Mouse (Mus musculus) CD4-positive, CD25-positive, alpha-beta regulatory T cell, adult 4 months (primary cell): ENCODE results near the gene Sun3. TPM values are rescaled to one million over a fixed set of nuclear protein-coding genes. Genes with fewer than 3 reads are reported as not detected.

Source experiments
- ATAC-seq: one replicate; pipeline ENCODE4 v1.8.0; 2017
- polyA plus RNA-seq, 2 experiments: library from polyadenylated mRNA; unstranded; fragments of 100-300 nt; shearing (Covaris generic); gene quantifications; one replicate each; pipeline ENCODE4 v1.2.1; 2017

The Sun3 gene
- polyA plus RNA-seq, result not detected

DNA sequence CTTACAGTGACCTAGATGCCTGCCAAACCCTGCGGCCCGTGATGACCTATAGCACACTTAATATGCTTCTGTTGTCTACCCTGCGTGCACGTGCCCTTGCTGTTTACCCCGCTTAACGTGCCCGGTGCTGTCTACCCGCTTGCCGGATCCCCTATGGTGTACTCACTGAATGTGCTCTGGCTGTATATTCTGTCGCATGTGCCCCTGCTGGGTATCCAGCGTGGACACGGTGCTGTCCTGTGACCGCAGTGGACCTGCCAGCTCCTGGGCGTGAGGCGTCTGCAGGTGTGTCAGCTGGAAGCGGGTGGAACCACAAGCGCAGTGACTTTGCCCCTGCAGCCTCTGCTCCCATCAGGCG lies at the start of gene Sun3:
Gene Sun3 (minus strand): TSS at position 289 of the 358 bp plus-strand sequence.
- ATAC-seq, result peak; percentile 20

DNA sequence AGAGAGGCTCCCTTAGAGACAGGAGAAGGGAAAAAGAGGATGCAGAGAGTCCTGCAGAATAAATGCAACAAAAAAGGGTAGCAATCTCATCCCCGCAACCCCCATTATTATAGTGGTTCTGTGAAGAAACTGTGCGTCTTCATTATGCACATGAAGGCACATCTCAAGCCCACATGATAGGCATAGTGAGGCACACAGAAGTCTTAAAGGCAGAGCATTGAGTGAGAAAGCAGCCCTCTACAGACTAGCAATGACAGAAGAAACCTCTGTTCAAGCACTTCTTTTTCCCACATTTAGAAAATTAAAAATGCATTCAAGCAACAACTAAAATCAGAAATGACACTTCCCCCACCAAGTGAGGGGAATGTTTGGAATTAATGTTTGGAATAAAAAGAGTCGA lies 27.7 kb upstream of the Sun3 start:
- no peak for ATAC-seq

DNA sequence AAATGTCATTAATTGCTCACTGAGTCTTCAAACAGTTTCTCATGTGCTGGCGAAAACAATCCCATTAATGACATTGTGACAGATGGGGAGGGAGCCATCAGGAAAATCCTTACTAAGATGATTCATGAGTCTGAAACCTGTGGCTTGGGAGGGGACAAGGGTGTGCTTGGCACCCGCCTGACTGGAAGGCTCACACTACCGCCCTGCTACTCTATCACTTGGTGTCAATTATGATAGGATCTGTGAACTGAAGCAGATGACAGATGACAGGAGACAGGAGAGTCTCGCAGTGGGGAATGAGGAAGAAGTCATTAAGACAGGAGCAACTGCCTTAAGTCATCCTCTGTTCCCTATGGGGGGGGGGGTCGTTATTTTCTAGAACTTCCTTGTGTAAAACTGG lies 11.7 kb upstream of the Sun3 start:
- no peak for ATAC-seq

DNA sequence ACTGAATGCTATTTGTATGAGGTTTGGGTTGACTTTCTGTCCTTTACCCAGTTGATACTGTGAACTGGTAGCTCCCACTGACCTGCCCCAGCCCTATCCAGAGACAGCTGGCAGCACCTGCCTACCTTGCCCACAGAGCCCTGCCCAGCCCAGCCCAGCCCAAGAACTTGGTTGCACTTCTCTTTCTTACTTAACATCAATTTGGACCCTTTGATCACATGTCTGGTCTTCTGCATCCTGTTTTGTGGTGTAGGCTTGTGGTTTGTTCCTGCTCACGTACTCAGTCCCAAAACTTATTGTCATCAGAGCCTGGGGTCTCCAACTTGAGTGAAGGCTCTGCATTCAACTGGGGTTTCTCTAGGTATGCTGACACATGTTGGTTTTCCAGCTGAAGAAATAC lies 11.2 kb upstream of the Sun3 start:
- ATAC-seq, result no peak

DNA sequence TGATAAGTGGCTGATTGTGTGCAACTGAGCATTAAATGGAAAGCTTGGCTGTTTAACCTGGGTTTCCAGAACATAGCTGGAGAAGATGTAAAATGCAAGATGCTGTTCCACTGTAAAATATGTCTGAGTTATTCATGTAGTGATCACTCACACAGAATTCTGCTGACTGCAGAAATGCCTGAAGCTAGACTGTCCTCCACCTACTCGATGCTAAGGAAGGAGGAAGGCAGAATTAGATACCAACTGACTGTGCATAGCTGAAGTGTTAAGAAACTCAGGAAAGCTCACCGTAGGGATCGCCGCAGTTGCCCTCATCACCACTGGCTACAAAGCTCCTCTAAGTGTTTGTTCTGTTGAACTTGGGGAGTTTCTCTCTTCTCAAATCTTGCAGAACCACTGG lies 8.9 kb upstream of the Sun3 start:
- no peak for ATAC-seq

DNA sequence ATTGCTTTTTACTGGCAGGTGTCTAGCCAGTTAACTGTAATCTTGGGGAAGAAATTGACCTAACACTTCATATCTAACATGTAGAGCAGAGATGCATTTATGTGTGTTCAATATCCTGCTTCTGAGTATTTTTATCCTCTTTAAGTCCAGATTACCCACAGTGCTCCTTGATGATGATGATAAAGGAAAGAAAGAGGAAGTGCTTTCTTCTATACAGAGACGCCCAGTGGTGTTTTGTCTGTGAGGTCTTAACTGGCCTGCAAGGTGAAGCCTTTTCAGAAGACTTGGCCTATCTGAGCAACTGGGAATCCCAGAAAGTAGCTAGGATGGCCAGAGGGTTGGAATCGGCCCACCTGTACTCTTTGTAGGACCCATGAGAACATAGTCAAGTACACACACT lies 8.1 kb upstream of the Sun3 start:
- no peak for ATAC-seq

DNA sequence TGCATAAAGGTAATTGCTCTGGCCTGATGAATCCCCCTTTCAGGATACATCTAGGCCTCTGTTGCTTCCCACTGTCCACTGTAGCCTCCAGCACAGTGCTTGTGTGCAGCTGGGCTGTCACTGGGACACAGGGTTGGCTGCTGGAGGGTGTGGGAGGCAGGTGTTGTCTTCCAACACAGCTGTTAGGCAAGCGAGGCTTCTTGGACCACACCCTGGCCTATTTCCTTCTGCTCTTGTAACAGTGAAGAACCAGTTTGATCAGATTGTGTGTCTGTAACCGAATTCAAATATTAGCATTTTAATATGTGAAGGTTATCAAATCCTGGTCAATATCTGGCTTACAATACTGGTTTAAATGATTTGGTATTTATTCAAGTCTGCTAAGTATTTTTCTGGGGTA lies 3.1 kb upstream of the Sun3 start:
- ATAC-seq, result no peak

DNA sequence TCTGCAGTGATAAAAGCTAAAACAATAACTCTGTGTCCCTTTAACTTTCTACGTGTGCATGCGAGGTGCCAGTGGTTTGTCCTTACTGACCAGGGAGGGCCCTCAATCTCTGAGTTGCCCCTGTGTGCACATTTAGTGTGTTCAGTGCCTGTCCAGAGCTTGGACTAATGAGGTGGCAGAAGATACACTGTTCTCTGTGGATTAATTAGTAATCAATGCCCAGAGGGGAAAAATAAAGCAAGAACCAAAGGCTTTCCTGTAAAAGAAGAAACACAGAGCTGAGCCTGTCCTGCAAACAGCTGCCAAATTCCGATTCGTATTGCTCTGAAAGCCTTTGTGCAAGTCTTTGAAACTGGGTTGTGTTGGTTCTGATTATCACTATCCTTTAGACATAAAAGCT lies 1.4 kb upstream of the Sun3 start:
- ATAC-seq, result no peak

DNA sequence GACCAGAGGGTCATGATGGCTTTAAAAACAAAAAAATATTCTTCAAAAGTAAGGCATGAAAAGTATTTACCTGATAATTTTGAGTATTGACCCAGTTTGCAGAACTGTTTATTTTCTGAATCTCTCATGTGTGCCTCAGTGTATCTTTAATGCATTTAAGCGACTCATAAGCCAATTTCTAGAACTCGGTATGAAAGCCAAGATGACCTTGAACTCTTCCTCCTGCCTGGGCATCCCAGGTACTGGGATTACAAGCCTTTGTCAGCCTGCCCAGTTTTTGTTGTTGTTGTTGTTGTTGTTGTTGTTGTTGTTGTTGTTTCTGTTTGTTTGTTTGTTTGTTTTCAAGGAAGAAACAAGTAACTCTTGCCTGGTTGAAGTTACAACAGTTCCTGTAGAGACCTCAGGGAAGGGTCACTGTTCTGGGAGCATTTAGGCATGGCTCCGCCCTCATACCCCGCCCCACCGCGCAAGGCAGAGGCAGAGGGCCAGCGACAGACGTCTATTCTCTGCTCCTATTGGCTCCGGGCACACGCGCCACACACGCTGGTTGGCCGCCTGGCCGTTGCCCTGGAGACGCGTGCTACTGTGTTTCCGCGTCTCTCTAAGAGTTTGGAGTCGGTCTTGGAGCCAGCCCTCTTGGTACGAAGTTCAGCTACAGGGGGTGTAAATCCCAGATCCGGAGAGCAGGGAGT lies 634 bp downstream of the Sun3 start, which contains the start of gene Gm11992:
Gene Gm11992 (plus strand): TSS at position 584 of the 692 bp plus-strand sequence.
- ATAC-seq, result peak; percentile 74

DNA sequence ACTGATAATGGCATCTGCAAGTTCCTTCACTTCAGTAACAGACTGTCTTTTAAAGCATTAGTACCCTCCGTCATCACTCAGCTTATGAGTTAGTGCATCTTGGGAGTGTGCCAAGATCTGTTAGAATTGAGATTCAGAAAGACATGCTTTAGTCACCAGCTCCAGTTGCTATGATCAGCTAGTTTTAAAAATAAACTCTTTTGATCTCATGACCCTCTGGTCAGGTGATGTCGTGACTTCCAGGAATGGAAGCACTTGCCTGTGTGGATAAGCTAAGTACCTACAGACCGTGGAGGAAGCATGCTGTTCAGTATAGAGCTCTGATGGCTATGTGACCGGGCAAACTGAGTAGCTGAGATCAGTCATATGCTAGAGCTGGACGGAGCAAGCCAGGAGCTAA lies 1.7 kb downstream of the Sun3 start:
- no peak for ATAC-seq

DNA sequence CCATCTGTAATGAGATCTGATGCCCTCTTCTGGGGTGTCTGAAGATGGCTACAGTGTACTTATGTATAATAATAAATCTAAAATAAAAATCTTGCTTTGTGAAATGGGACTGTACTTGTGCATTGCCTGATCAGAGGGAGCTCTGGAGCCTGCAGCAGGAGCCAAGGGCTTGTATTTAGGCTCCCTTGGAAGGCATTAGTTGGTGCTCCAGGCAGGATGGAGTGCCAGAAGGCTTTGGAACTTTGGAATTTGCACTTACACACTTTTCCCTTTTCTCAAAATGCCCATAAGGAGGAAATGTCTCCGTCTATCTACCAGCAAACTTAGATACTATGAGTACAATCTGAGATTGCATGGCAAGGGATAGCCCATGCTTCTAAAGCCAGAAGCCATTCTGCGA lies 2.2 kb downstream of the Sun3 start:
- ATAC-seq, result no peak

DNA sequence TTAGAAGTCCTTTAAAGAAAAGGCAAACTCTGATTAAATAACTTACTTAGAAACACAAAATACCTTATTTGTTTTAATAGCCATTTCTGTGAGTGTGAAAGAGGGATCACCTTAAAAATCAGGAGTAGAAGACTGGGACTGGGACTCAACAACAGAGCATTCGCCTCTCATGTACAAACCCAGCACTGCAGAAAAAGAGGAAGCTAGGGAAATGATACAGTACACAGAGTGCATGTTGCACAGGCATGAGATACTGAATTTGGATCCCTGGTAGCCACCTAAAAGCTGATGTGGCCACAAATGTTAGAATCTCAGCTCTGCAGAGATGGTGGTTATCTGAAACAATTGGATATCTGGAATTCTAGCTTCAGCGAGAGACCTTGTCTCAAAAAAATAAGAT lies 17.3 kb downstream of the Sun3 start:
- no peak for ATAC-seq

DNA sequence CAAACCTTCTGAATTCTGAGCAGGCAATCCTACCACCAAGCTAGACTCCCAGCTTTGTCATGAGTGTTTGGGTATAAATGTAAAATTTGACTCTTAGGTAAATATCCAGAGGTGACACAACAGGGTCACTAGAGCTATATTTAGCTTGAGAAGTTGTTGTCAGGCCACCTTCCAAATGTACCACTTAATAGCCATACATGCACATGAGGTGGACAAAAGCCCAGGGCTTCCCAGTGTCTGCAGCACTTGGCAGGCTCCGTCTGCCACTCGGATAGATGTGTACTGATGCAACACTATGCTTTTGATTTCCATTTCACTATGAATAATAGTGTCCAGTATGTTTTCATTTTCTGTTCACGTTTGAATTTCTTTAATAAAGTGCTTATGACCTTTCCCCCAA lies 23.6 kb downstream of the Sun3 start:
- no peak for ATAC-seq

DNA sequence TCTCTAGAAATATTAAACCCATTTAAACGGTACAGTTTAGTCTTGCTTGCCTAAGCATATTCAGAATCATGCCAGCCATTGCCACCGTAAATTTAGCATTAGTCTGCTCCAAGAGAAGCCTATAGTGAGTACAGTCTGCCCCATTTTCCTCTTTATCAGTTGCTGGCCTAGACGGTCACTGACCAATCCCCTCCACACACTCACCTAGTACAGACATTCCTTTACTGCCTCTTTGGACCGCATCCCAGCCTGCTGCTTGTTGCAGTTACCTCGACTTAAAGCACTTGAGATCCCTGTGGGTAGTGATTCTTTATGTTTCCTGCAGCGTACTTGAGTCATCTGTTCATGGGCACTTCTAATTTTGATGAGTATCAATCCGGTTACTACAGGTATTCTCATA lies 24.0 kb downstream of the Sun3 start:
- no peak for ATAC-seq

DNA sequence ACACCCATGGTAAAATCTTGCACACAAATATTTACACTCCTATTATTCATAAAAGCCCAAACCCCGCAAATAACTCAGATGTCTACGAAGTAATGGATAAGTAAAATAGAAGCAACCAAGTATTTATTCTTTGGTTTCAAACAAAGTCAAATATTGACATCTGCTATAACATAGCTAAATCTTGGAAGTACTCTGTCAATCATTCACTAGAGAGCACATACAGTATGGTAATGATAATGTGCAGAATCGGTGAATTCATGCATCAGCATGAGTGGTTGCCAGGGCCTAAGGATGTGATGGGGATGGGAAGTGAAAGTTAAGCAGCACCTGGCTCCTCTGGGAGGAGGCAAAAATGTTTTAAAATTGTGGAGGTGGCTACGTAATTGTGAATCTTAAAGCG lies 28.6 kb downstream of the Sun3 start:
- ATAC-seq, result no peak

DNA sequence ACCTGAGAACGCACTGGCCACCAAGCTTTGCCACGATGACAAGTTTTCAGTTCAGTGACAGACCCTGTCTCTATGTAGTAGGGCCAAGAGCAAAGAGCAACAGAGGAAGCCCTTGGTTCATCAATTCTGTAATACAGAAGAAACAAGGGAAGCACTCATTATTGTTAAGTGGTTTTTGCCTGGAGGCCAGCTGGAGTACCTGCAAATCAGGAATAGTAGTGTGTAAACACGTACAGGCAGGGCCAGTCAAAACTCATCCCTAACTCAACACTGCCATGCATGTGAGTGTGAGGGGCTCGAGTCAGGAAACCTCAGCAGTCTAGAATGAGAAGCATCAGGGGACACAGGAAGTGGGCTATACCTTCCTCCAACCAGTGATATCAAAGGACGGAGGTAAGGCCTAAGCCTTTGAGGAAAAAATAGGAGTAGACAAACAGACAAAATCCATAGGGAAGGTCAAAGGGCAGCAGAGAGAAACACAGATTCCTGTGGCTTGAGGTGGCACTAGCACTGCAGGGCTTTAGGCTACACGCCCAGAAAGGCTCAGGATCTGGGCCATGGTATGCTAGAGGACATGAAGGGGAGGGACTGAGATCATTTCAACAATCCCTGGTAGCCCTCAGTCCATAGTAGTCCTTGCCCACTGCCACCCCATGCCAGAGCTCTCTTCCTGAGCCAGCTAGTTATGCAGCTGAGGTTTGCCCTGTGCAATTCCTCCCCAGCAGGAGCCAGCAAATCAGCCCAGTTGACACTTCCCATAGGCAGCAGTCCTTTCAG lies 30.1 kb downstream of the Sun3 start:
- ATAC-seq, result no peak

DNA sequence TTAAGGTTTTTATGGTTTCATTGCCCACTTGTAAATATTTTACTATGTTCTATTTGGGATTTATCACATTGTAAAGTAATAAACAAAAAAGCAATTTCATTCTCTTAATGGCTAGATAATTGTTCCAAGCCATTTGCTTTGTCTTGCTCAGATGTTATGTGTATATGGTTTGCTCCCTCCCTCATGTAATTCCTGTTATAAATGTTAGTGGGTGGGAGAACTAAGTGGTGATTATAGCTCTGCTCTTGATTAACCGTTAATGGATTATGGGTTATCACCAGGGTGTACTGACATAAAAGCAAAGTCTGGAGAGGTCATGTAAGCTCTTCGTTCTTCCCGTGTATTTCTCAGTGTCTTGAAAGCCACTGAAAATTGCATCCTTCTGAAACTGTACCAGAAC lies 34.1 kb downstream of the Sun3 start:
- ATAC-seq, result no peak

DNA sequence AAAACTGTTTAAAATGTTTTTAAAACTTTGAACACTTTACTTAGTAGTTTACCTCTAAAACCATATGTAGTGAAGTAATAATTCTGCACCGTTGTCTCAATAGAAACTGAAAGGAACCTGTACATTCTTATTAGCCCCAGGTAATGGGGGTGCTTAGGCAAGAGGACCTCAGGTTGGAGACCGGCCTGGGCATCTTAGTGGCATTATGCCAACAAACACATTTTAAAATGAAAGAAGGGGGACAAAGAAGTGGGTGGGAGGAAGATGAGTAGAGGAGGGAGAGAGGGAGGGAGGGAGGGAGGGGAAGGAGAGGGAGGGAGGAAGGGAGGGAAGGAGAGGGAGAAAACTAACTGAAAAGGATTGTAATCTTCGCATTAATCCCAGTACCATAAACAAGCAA lies 37.4 kb downstream of the Sun3 start:
- peak; percentile 33 for ATAC-seq

DNA sequence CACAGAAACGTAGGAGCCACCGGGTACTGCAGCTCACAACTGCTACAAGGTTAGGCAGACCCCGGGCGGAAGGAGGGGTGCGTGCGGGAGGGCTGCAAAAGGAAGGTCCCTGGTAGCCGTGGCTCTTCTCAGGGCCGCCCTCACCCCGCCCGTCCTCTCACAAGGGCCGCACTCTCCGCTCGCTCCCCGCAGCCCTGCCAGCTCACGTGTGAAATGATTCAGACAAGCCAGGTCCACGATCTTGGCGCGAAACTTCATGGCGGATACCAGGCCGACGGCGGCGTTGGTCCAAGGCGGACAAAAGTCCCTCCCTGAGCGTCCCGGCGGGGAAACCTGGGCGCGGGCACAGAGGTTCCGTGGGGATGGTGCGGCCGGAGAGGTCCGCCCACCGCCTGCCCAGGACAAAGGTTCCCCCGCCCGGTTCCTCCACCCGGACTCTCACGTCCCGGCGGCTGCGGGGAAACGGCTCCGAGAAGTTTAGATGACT lies 37.9 kb downstream of the Sun3 start, which contains the start of gene Hus1:
Gene Hus1 (minus strand): TSS at position 339 of the 487 bp plus-strand sequence.
- ATAC-seq, result peak; percentile 85

DNA sequence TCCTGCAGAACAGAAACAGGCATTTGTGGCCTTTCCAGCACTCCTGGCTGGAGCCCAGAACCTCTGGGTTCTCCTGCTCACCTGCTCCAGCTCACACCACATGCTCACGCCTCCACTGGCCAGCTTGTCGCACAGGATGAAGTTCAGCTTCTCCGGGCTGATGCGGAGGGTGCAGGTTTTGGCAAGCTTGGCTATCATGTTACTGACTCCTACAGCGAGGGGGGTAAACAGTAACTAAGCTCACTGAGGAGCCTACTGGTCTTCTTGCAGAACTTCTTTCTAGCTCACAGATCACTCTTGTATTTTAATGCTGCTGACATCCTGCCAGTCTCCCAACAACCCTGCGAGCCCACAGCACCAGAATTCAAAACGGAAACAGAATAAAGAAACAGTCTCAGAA lies 38.4 kb downstream of the Sun3 start:
- ATAC-seq, result no peak

DNA sequence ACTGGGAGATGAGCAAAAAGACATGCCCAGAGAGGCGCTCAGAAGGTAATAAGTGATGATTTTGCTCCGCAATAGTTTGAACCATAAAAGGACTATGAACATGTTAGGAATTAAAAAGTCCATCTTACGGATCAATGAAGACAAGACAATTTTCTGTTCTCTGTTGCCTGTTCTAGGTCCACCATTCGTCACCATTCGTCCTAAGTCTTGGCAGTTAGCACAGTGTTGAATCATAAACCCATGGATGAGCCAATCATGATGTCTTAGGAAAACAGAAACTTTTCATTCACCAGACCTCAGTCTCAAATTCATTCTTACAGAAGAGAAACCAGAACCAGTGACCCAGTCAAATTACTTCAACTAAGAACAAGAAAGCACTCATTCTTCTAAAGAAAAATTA lies 40.0 kb downstream of the Sun3 start:
- ATAC-seq, result no peak

DNA sequence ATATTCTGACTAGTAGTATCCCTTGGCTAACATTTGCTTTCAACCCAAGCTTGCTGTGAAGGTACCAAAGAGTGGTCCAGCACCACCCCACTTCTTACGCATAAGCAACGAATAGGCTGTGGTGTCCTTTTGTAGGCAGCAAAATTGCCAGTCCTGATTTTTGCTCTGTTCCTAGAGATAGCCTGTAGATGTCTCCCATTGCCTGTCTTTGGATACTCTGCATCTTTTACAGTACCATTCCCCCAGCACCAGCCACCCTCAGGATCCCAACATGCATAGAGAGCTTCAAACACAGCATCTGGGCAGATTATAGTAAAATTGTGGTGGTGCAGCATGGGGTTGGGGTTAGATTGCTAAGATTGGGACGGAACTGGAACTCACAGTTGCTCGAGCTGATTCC lies 60.7 kb downstream of the Sun3 start:
- no peak for ATAC-seq

DNA sequence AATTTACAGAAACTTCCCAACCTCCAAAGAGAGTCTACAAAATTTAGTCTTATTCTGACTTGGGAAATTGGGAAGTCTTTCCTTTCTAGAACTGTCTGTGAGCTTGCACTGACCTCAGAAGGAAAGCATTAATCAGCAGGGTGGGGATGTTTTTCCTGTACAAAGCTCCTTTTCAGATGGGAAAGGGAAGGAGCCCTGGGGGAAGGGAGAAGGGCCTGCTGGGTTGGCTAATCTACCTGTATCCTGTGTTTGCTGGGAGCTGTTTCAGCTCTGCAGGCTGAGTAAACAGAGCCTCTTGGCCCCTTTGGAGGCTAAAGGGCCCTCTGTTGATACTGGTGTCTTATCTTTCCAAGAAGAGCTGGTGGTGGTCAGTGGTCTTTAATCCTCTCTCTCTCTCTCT lies 62.7 kb downstream of the Sun3 start:
- no peak for ATAC-seq

DNA sequence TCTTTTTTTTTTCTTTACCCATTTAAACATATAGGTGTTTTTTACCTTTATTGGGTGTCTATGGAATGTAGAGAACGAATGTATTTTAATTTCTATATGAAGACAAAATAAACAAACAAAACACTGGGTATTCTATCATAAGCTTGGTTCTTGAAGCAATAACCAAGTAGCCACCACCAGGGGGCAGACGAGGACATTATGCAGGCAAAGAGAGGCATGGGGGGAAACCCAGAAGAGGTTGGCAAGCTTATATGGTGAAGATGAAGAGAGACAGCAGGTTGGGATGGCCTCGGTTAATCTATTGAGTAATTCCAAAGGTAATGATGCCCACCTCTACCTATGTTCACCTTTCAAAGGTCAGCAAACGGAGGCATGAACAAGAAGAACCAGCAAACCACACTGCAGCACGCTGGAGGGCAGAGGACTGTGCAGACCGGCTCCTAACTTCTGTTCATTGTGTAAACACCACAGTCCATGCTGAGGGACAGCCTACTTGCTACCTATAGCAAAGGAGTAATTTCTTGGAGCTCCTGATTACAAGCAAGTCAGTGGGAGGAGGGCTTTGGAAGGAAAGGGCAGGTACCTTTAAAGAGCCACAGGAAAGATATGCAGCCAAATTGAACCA lies 65.4 kb downstream of the Sun3 start:
- ATAC-seq, result peak; percentile 61
